Mouse (Mus musculus) testis, postnatal 14 days (tissue): Measurements from ENCODE around the gene Hydin.

Experiments
- DNase-seq: peaks from one replicate; pipeline ENCODE4 v3.0.0; 2021; ENCODE audit warnings: low spot score

The Hydin gene

DNA sequence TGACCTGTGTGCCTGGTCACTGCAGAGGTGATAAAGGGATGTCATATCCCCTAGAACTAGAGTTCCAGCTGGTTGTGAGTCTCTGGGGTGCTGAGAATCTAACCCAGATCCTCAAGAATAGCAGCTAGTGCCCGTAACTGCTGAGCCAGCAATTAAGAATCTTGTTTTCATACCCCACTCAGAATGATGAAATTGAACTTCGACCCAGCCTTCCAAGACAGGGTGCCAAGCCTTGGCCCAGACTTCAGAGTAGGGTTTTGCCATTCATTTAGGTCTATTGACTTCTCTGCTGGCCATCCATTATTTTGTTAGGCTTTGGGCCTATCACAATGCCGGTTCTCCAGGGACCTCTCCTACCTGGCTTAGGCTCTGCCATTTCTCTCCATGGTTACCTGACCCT lies 367.0 kb downstream of the Hydin start:
- no peak for DNase-seq

DNA sequence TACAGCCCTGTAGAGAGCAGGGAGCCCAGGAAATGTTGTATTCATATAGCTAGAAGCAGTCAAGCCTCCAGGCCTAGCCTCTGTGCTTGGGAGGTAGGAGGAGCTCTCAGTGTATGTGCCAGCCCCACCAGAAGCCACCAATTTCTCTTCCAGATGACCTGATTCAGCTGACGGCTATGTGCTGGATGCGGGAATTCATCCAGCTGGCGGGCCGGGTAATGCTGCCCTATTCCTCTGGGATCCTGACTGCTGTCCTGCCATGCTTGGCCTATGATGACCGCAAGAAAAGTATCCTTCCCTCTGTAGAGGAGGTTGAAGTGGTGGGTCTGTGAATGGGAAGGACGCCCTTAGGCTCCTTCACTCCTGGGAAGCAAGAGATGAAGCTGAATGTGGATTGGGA lies 369.4 kb downstream of the Hydin start:
- no peak for DNase-seq

DNA sequence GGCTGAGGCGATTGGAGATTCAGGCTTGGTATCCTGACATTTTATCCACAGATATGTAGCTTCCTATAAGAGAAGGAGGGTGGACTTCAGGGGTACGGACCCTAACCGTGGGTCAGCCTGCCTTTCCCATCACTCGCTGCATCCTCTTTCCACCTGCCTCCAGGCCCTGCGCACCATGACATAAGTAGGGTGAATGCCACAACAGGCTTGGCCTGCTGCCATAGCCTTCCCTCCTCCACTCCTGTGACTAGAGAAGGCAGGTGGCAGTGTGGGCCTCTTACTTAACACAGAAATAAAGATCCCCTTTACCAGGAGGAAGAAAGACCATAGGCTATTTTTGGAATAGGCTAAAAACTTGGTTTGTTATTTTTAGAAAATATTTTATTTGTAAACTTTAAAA lies 375.6 kb downstream of the Hydin start:
- no peak for DNase-seq

DNA sequence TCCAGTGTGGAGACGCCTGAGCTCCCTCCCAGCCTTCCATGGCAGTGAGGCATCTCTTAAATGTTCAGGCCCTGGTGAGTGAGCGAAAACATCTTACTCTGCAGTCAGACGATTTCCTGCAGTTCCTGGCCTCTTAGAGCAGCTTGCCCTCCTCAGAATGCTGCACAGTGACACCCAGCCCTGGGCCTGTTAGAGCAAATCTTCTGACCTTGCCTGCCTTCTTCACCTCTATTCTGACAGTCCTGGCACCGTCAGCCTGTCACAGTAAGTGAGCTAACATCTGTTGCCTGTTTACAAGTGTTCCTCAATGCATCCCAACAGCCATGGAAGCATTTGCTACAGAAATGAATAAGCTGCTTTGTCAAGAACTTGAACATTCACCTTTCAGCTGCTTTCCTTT lies 376.4 kb downstream of the Hydin start:
- DNase-seq: no peak

DNA sequence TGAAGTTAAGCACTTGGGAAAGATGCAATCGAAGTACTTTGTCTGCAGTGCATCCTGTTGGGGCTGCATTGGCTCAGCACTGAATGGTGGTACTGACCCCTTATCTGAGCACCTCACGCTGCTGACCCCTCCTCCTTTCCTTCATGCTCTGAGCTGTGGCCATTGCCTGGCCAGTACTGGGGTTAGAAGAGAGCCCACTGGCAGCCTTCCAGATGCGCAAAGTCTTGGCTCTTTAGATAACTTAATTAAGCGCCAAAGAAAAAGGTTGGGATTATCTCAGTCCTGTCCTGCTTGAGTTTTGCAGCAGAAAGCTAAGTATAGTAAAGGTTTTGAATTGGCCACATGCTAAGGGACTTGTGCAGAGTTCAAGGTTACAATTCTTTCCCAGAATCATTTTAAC lies 377.6 kb downstream of the Hydin start:
- DNase-seq: no peak

DNA sequence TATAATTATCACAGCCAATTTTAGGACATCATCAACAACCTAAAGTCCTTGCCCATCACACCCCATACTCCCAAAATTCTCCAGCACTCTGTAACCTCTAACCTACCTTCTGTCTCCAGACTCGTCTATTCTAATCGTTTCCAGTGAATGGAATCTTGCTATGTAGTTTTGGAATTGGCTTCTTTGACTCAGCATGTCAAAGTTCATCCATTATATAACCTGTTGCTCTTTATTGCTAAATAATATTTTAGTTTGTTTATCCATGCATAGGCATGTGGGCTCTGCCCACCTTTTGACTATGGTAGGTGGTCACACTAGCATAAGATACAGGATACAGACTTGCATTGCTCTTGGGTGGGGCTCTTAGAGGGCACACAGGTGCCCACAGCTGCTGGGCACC lies 378.1 kb downstream of the Hydin start:
- DNase-seq: no peak

DNA sequence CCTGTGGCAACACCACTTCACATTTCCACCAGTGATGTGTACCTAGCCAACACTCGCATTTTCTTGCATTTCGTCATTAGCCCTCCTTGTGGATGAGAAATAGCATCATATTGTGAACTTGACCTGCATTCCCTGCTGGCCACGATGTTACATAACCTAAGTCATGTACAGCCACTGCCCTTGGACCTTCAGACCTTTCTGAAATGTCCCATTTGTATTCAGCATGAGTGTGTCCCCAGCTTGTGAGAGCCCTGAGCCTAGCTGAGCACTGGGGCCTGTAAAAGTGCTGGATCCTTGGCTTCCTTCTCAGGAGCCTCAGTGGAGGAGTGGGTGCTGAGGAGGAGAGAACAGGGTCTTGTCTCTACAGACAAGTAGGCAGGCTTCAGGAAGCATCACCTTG lies 378.6 kb downstream of the Hydin start:
- DNase-seq: no peak

DNA sequence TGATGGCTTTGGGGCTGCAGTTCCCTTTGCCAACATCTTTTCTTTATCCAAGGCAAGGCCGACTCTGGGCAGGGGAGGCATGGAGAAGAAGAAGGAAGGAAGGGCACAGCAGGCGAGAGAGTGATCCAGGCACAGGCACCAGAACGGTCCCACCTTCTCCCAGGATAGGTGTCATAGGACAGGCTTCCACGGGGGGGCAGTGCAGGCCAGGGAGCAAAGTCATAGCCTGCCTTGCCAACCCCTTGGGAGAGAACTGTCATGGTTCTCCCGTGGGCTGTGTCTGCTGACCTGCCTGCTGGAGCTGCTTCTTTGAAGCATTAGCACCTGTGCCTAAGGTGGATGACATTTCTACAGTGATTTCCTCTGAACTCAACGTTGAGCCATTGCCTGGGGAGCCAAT lies 379.3 kb downstream of the Hydin start:
- no peak for DNase-seq

DNA sequence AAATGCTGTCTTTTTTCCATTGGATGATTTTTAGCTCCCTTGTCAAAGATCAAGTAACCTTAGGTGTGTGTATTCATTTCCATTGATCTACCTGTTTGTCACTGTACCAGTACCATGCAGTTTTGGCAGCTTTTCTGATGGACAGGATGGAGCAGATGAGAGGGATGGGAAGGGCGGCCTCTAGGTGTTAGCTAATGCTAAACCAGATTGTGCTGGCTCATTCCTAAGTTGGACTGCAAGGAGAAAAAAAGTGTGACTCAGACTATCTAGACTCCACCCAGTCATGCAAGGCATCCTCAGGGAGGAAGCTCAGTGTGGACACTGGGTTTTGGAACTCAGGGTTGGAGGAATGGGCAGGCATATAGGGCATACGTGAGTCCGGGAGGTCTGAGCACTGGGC lies 381.8 kb downstream of the Hydin start:
- DNase-seq: no peak

DNA sequence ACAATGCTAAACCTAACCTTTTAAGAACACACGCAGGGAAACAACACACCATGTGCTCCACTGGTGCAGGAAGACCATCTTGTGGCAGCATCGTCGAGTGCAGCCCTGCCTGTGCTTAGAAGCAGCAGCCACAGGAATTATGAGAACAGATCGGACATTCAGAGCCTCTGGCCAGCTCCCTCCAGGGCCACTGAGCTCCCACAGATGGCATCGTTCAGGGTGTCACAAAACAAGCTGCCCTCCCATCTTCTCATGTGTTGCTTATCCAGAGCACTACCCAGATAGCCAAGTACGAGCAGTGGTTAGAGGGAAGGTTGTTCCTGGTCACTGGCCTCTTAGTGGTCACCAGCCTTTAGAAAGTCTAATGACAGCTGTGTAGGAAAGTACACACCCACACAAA lies 382.5 kb downstream of the Hydin start:
- DNase-seq: no peak

DNA sequence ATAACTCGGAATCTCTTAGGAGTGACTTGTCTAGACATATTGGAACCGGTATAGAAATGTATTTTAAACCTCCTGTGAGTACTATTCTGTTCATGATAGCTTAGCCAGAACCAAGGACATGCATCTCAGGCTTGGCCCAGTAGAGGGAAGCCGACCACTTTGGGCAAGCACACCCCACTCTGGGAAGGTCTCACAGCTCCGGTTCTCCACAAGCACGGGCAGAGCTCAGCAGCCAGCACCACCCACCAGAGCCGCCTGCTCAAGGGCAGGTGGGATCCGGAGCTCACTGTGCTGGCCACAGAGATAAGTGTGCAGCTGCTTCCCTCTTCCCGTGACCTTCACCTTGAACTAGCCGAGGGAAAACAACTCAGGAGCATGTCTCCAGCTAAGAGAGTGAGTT lies 384.1 kb downstream of the Hydin start:
- DNase-seq: peak; percentile 70

DNA sequence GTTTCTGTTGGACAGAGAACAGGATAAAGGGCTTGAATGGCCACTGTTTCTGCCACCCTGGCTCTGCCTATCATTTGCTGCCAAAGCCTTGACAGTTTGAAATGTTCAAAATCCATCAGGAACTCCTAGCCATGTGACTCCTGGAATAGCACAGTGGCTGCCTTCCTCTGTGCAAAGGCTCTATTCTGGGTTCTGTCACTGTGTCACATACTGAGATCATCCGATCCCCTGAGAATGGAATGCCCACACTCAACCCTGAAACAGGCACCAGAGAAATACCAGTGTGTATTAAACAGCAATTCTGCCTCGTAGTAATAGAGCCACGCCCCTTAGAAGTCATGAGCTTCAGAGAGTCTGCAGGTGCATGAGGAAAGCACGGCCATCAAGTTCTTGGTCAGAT lies 385.1 kb downstream of the Hydin start:
- no peak for DNase-seq

DNA sequence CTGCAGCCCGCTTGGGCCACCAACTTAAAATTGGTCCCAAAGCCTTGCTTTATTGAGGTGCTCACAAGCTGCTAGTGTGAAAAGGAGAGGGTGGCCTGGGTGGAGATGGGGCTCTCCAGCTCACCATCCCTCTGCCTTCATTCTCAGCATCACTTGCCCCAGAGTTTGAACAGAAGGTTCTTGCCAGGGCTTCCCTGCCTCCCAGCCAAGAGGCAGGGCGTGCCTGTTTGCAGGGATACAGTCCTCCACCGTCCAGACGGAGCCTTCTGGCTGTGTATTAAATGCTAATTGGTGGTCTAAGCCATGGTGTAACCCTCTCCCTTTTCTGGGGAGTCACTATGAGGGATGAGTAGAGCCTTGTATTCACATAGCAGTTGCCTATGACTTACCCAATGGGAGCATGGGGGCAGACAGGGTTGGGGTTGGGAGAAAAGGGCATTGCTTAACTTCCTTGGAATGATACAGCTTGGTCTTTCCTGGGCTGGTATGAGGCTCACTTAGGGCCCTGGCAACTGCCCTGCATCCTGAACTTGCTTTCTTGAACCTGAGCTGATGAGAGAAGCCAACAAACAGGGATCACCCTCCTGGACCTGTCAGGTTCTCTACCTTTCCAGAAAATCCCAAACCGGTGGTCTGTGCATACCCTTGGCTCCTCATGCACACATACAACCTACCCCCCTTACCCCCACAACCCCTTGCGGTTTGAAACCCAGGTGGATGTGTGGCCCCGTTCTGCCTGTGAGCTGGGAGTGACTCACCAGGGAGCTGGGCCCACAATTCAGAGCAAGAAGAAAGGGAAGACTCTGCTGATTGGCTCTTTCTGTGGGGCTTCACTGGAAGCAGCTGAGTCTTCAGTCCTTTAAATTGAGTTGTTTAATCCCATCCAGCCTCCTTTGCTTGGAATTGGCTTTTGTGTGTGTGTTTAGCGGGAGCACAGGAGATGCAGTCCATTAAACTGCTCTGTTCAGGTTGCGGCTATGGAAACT lies 387.6 kb downstream of the Hydin start:
- DNase-seq: no peak

DNA sequence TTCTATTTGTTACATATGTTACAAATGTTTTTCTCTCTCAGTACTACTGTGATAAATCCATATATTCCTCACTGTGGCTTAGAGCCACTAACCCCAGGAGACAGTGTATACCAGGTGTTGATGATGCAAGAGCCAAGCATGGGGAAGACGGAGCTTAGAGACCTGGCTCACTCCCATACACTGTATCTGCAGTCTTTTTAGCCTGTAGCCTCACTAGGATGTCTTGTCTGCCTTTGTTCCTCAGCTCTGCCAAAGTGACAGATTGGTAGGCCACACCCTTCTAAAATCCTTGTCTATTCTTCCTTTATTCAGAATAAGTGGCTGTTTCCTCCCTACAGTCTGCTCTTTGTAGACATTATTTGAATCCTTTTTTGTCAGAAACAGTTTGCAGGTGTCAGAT lies 389.1 kb downstream of the Hydin start:
- no peak for DNase-seq

DNA sequence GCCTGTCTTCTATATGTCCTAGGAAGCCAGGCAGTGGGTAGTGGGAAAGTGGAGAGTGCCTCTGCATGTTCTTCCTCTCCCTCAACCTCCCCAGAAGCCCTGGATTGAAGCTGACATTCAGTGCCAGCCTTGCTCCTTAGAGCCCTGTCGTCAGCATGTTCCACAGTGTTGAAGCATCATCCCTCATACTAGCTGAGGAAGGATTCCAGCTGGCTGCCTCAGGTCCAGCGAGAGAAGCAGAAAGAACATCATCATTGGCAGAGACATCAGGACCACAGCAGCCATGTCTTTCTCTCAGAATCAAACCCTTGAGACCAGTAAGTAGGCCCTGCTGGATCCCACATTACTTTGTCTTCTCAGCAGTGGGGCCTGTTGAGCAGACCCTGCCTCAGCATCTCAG lies 390.9 kb downstream of the Hydin start:
- no peak for DNase-seq
